Mouse (Mus musculus) brain, adult 2 months (tissue): ENCODE measurements around the gene Gm7579.
"Not testable (repeated sequence)": the region's sequence is repeated elsewhere in the genome, so short reads cannot be mapped to it uniquely, and the experiment has no call there.

Source experiments
- DNase-seq: peaks from one replicate; pipeline ENCODE4 v3.0.0; 2011; ENCODE audit warnings: low read depth, low spot score

The Gm7579 gene

DNA sequence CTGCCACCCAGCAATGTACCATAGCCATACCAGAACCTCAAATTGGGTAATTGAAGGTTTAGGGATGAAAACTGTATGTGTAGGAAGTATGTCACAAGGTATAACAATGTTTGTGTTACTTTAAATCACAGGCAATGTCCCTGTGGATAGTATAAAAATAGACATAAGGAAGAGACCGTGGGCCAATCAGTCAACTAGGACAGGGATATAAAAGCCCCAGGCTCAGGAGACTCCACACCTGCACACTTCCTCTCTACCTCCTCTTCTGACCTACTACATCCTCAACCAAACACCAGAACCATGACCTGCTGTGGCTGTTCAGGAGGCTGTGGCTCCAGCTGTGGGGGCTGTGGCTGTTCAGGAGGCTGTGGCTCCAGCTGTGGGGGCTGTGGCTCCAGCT is at the start of gene Gm7579:
TSS of gene Gm7579 (plus strand) at position 301 of the 400 bp plus-strand sequence.
- no peak for DNase-seq

GRCm38 (mm10) chr7:142165639-142166038 is 46.0 kb upstream of the Gm7579 start, which contains the start of gene Gm4553:
TSS of gene Gm4553 (minus strand) at chr7:142165739.
- not testable (repeated sequence) for DNase-seq

DNA sequence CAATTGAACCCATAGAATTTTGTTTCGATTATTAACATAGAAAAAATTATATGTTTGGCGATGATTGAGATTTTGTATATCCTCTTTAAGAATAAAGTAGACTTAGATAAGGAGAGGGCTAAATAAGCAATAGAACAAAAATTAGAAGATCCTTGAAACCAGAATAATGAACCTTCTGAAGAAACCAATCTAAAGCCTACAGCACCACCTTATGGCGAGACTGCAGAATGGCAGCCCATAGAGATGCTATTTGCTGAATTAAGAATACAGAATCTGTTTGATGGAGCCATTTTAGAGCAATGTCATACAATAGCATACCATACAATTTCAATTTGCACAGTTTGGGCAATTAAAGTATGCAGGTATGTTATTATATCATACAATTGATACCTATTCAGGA is 41.8 kb upstream of the Gm7579 start:
- DNase-seq, result peak; percentile 56

GRCm38 (mm10) chr7:142175905-142176304 is 35.8 kb upstream of the Gm7579 start, which contains the start of gene Krtap5-2:
TSS of gene Krtap5-2 (minus strand) at chr7:142176005.
- DNase-seq, result not testable (repeated sequence)

DNA sequence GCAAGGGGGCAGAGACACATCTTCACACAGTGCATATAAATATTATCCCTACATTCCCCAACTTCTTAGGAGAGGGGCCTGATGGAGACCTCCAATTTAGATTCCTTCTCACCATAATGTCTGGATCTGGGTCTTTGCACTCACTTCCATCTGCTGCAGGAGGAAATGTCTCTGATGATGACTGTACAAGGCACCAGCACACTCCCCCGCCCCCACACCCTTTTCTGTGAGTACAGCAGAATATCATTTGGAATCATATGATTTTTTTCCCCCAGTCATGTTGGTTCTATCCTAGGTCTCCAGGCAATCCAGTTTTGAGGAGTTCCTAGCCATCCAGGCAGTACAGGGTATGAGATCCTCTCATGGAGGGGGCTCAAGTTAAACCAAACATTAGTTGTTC is 33.0 kb upstream of the Gm7579 start:
- DNase-seq, result peak; percentile 49

GRCm38 (mm10) chr7:142181021-142181420 is 30.6 kb upstream of the Gm7579 start:
- no peak for DNase-seq

DNA sequence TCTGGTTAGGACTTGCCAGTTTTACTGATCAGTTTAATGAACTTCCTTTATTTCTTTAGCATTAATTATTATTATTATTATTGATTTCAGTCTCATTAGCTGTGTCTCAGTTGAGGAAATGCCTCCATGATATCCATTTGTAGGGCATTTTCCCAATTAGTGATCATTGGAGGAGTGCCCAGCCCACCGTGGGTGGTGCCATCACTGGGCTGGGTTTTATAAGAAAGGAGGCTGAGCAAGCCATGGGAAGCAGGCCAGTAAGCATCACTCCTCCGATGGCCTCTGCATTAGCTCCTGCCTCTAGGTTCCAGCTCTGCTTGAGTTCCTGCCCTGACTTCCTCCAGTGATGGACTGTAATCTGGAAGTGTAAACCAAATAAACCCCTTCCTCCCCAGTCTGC is 23.5 kb upstream of the Gm7579 start:
- DNase-seq, result no peak

GRCm38 (mm10) chr7:142190289-142190688 is 21.4 kb upstream of the Gm7579 start, which contains the start of gene Gm10153:
TSS of gene Gm10153 (minus strand) at chr7:142190389.
- DNase-seq, result no peak

GRCm38 (mm10) chr7:142198748-142199147 is 12.9 kb upstream of the Gm7579 start:
- DNase-seq, result peak; percentile 73

DNA sequence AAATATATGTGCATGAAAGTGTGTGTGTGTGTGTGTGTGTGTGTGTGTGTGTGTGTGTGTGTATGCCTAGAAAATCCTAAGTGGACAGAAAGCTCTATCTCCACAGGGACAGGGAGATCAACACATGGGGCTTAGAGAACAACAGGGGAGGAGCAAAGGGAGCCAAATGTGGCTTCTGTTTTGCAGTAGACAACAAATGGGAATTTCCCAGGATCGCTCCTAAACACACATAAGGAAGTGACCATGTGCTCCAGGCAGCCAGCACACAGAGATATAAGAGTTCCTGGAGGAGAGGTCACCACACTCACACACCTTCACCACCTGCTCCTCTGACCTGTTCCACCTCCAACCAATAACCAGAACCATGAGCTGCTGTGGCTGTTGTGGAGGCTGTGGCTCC is 10.6 kb upstream of the Gm7579 start, which contains the start of gene Krtap5-3:
TSS of gene Krtap5-3 (plus strand) at position 301 of the 400 bp plus-strand sequence.
- no peak for DNase-seq

DNA sequence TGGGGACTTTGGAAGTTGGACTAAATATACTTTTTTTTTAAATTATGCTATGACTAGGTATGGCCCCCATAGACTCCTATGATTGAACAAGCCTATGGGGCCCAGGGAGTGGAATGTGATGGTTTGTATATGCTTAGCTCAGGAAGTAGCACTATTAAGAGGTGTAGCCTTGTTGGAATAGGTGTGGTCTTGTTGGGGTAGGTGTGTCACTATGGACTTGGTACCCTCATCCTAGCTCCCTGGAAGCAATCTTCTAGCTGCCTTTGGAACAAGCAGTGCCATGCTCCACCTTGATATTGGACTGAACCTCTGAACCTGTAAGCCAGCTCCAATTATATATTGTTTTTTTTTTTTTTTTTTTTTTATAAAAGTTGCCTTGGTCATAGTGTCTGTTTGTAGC is 6.2 kb upstream of the Gm7579 start:
- no peak for DNase-seq

- DNase-seq, result not testable (repeated sequence)
Measured at GRCm38 (mm10) chr7:142206891-142207290, 4.8 kb upstream of the Gm7579 start.

DNA sequence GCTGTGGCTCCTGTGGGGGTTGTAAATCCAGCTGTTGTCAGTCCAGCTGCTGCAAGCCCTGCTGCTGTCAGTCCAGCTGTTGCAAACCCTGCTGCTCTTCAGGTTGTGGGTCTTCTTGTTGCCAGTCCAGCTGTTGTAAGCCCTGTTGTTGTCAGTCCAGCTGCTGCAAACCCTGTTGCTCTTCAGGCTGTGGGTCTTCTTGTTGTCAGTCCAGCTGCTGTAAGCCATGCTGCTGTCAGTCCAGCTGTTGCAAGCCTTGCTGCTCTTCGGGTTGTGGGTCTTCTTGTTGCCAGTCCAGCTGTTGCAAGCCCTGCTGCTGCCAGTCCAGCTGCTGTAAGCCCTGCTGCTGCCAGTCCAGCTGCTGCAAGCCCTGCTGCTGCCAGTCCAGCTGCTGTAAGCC is 477 bp downstream of the Gm7579 start:
- DNase-seq, result not testable (repeated sequence)

DNA sequence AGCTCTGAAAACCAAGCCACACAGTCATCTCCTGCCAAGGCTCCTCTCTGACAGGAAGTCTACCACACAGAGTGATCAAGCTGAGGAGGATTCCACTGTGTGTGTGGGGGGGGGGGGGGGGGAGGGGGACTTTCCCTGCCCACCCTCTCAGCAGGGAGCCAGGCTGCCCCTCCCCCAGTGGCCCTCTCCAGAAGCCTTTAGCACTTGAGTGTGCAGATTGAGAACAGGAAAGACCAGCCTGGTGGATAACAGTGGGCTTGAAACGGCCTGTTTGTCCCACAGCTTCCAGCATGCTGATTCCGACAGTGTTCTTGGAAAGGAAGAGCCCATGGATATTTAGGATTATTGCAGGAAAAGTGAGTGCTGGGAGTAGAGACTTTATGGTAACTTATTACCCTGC is 12.9 kb downstream of the Gm7579 start:
- no peak for DNase-seq

- DNase-seq, result not testable (repeated sequence)
Measured at GRCm38 (mm10) chr7:142229871-142230270, 18.2 kb downstream of the Gm7579 start, which contains the start of gene Krtap5-5. TSS of gene Krtap5-5 (minus strand) at chr7:142229971.

DNA sequence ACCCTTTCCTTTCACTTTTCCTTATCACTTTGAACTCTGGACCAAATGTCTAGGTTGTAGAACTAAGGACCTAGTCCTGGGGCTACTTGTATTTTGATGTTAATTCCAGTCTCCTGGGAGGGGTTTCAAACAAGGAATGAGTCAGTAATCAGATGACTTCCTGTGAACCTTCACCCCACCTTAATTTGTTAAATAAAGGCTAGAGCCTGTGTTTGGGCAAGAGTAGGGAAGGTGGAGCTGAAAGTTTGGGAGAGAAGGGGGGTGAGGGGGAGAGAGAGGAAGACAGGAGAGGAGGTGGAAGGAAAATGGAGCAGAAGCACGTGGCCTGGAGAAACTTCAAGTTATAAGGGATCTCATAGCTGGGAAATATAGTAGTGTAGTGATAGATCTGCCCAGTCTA is 19.9 kb downstream of the Gm7579 start:
- DNase-seq, result no peak

DNA sequence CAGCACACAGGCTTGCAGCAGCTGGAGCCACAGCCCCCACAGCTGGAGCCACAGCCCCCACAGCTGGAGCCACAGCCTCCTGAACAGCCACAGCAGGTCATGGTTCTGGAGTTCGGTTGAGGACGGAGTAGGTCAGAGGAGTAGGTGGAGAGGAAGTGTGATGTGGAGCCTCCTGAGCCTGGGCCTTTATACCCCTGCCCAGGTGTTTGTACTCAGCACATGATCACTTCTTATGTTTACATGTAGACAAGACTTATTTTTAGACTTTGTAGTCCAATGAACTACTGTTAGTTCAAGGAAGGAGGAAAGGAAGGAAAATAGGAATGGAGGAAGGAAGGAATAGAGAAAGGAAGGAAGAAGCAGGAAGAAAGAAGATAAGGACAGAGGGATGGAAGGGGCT is 29.3 kb downstream of the Gm7579 start, which contains the start of gene Gm40460:
TSS of gene Gm40460 (minus strand) at position 101 of the 400 bp plus-strand sequence.
- no peak for DNase-seq

GRCm38 (mm10) chr7:142249824-142250223 is 38.2 kb downstream of the Gm7579 start:
- peak; percentile 64 for DNase-seq

DNA sequence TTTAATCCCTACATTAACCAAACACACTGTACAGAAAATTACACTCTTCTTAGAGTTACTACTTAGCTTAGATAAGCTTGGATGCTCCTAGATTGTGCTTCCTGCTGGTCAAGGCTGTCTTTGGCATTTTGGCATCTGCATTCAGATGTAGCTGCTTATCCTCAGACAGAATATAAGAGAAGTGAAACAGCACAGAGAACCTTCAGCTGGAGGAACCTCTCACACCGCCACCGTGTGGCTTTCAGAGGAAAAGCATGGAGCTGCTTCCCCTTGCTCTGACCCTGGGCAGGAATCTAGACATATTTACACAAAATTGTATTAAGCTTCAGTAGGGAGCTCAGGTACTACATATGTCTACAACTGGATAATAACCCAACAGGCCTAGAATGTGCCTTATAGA is 43.9 kb downstream of the Gm7579 start:
- peak; percentile 69 for DNase-seq

GRCm38 (mm10) chr7:142258254-142258653 is 46.6 kb downstream of the Gm7579 start, which contains the start of gene Gm2431:
TSS of gene Gm2431 (minus strand) at chr7:142258354.
- not testable (repeated sequence) for DNase-seq
